Mouse (Mus musculus) macrophage (primary cell): Measurements from ENCODE around the gene Phka2. TPM values are rescaled to one million over a fixed set of nuclear protein-coding genes. Genes with fewer than 3 reads are reported as not detected.

Source experiments
- H3K27ac ChIP-seq: fragments of 350-480 bp; formaldehyde crosslinking; 2 replicates; pipeline ENCODE4 v1.9.0; 2021
- H3K36me3 ChIP-seq: fragments of 350-480 bp; formaldehyde crosslinking; 2 replicates; pipeline ENCODE4 v1.9.0; 2021; ENCODE audit errors: inconsistent target
- H3K4me3 ChIP-seq: fragments of 350-480 bp; formaldehyde crosslinking; 2 replicates; pipeline ENCODE4 v1.9.0; 2021; ENCODE audit errors: inconsistent target
- H3K79me2 ChIP-seq: fragments of 350-480 bp; formaldehyde crosslinking; 2 replicates; pipeline ENCODE4 v1.9.0; 2021; ENCODE audit errors: inconsistent target
- whole genome bisulfite sequencing: methylation state at CpG from one replicate; pipeline ENCODE4 v1.1.7; 2026; ENCODE audit warnings: inconsistent platforms; ENCODE audit not compliant: missing documents; 5-methylcytosine and 5-hydroxymethylcytosine counted together
- polyA plus RNA-seq: library from polyadenylated mRNA; stranded (reverse); fragments of 250-400 nt; gene quantifications from 3 replicates; pipeline ENCODE4 v1.2.4, GENCODE M21; 2018; ENCODE audit warnings: inconsistent platforms

Phka2 gene
- polyA plus RNA-seq, 1 experiment from 2014 or later, result 34.3 TPM

DNA sequence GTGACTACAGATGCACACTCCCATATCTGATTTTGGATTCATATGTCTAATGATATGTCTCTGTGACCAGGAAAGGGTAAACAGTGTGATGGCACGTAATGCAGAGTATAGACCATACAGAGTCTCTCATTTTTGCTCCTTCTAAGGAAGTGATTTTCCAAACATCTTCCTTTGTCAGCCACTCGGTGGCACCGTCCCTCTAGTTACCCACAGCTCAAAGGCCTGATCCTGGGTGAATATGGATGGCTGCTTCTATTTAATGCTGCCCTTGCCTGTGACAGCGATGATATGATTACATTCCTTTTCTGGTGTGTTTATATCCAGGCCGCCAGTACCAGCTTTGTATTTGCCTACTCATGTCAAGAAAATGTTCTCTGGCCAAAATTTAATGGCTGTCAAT, 81.6 kb downstream of the Phka2 start:
- Histone ChIP-seq H3K4me3 (no peak overlapping the region), H3K79me2 (no peaks in the 10 kb centered on the region), H3K27ac (no peak overlapping the region), H3K36me3 (0 out of 2 replicates have a peak, but pooled peaks cover 5% of the 10 kb centered on the region)
- WGBS, result 96% methylated on average over 5 of the region's 5 CpGs

DNA sequence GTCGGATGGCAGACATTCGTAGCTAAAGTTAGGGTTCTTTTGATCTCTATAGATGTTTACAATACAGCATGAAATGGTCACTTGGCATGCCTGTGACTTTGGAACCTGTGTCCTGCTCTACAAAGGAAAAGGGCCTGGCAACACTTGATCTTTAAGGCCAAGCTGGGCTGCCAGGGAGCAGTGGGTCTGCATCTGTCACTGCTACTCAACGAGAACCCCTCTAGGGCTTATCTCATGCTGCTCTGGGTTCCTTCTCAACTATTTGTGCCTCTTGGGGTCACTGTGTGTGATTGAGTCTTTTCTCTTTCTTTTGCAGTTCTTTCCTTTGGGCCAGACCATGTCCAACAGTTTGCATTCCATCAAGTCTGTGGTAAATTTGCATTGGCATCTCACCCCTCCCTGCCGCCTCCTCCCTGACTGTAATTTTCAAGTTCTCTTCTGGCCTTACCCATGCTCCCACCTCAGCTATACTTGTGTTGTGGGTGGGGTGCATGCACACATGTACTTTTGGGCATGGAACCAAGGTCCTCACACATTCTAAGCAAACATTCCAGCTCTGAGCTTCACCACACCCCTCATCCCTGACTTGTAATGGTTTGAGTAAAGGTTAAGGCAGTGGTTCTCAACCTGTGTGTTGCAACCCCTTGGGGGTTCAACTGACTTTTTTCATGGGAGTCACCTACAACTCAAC, 82.3 kb downstream of the Phka2 start:
- Histone ChIP-seq H3K79me2 (no peaks in the 10 kb centered on the region), H3K27ac (no peak overlapping the region), H3K36me3 (0 out of 2 replicates have a peak, but pooled peaks cover 5% of the 10 kb centered on the region), H3K4me3 (no peak overlapping the region)
- 92% methylated on average over 4 of the region's 4 CpGs for WGBS

DNA sequence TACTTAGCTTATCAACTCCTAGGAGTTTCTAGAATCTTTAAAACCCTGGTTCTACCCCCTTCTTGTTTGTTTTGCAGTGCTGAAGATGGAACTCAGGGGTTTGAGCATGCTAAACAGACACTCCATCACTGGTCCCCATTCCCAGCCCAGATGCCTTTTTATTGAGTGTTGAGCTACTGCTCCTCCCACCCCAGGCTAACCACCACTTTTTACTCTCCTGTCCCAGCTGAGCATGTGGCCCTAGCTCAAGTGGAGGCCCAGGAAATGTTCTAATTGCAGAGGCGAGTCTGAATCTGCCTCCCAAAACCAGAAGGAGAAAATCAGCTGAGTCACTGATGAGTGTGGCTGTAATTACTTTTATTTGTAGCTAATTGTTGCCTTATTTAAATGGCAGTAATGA, 83.1 kb downstream of the Phka2 start:
- H3K79me2 ChIP-seq, result no peaks in the 10 kb centered on the region
- H3K4me3 ChIP-seq, result no peak overlapping the region
- no peak overlapping the region for H3K27ac ChIP-seq
- 0 out of 2 replicates have a peak, but pooled peaks cover 5% of the 10 kb centered on the region for H3K36me3 ChIP-seq
- 67% methylated on average over 1 of the region's 1 CpGs for WGBS

DNA sequence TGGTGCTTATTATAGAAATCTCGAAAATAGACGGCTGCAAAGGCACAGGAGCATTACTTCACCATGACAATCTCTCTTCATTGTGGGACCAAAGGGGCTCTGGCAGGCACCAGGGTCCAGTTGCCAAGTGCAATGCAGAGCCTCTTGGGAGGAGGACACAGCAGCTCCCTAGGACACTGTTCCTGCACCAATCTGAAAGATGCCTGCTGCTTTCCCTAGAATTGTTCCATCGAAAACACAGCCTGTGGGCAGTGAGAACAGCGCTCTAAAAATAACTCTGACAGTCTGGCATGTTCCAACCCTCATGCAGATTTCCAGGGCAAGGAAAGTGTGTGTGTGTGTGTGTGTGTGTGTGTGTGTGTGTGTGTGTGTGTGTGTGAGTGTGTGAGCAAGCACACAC, 86.6 kb downstream of the Phka2 start:
- no peak overlapping the region for H3K27ac ChIP-seq
- no peaks in the 10 kb centered on the region for H3K36me3 ChIP-seq

GRCm38 (mm10) chrX:160590147-160590546, 88.2 kb downstream of the Phka2 start:
- no peaks in the 10 kb centered on the region for H3K79me2 ChIP-seq
- H3K36me3 ChIP-seq, result no peaks in the 10 kb centered on the region
- 99% methylated on average over 7 of the region's 7 CpGs for WGBS
- H3K27ac ChIP-seq, result no peak overlapping the region
- H3K4me3 ChIP-seq, result no peak overlapping the region

More for the DNA sequence above, 86.6 kb downstream of the Phka2 start:
- Histone ChIP-seq H3K79me2 (no peaks in the 10 kb centered on the region), H3K4me3 (no peak overlapping the region)
- 83% methylated on average over 4 of the region's 4 CpGs for WGBS

- H3K27ac ChIP-seq, result no peak overlapping the region
- H3K4me3 ChIP-seq, result no peak overlapping the region
- whole genome bisulfite sequencing, result 98% methylated on average over 6 of the region's 6 CpGs
- H3K36me3 ChIP-seq, result no peaks in the 10 kb centered on the region
- no peaks in the 10 kb centered on the region for H3K79me2 ChIP-seq
These were observed 91.0 kb downstream of the Phka2 start for GRCm38 (mm10) chrX:160592933-160593332.

GRCm38 (mm10) chrX:160598055-160598454, 96.1 kb downstream of the Phka2 start:
- 88% methylated on average over 2 of the region's 2 CpGs for WGBS

GRCm38 (mm10) chrX:160598562-160599458, 96.8 kb downstream of the Phka2 start:
- H3K79me2 ChIP-seq, result no peaks in the 10 kb centered on the region
- no peaks in the 10 kb centered on the region for H3K36me3 ChIP-seq
- WGBS, result 78% methylated on average over 3 of the region's 3 CpGs
- no peak overlapping the region for H3K4me3 ChIP-seq
- no peak overlapping the region for H3K27ac ChIP-seq

More at GRCm38 (mm10) chrX:160598055-160598454, 96.1 kb downstream of the Phka2 start:
- H3K79me2 ChIP-seq, result no peaks in the 10 kb centered on the region
- H3K27ac ChIP-seq, result no peak overlapping the region
- no peak overlapping the region for H3K4me3 ChIP-seq
- no peaks in the 10 kb centered on the region for H3K36me3 ChIP-seq

DNA sequence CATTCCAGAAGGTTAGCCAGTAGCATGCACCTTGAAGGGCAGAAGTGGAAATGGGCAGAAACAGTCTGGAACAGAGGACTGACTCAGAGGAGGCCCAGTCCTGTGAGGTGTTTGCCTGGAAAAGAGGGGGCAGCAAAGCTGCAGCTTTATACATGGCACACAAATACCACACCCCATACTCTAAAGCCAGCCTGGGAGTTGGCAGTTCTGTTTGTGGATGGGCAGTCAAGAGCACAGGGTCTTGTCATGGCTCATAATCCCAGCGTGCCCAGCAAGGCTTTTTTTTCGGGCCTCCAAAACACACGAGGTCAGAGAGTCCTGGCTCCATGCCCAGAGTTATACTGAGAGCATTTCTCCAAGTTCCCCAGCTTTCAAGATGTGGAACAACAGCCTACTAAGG, 99.1 kb downstream of the Phka2 start:
- Histone ChIP-seq H3K79me2 (no peaks in the 10 kb centered on the region), H3K27ac (no peak overlapping the region), H3K4me3 (no peak overlapping the region), H3K36me3 (no peaks in the 10 kb centered on the region)
- 21% methylated on average over 3 of the region's 3 CpGs for WGBS

DNA sequence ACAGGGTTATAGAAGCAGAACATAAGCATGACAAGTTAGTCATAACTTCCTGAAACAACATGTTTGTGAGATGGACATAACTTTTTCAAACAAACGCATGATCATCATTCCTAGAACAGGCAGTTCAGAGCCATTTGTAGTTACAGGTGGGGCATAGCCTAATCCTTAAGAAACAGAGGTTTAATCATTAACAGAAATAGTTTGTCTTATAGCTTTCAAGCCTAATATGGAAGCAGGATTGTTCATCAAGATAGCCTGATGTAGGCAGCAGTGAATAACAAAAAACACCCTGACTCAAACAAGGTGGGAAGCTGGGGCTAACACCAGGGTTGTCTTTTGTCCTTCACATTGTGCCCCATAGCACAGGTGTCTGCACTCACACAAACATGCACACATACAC, 100.8 kb downstream of the Phka2 start:
- 81% methylated on average over 1 of the region's 1 CpGs for WGBS
- Histone ChIP-seq H3K4me3 (no peak overlapping the region), H3K27ac (no peak overlapping the region), H3K79me2 (no peaks in the 10 kb centered on the region), H3K36me3 (no peaks in the 10 kb centered on the region)

- H3K36me3 ChIP-seq, result no peaks in the 10 kb centered on the region
- 75% methylated on average over 2 of the region's 2 CpGs for WGBS
These were observed 101.3 kb downstream of the Phka2 start for GRCm38 (mm10) chrX:160603316-160603715.

DNA sequence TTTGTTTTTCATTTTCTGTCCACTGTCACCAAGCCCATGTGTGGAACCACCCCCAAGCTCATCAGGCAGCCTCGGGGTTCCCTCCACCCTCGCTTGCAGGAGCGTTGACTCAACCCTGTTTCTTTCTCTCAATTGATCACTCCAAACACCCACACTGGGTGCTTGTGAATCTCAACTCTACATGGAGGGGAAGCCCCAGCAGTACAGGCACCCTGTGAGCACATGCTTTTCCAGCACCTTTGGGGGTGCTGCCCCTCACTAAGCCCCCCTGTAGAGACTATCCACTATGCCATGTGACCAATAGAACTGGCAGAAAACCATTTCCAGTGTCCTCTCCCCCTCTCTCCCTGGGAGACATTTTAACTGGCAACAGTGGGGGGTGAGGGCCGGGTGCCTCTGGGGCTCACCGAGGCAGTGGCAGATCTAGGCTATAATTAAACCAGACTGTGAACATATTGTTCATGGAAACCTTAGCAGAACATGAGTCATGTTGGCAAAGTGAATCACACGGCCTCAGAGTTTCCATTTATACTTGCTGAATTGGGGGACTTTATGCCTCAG, 102.1 kb downstream of the Phka2 start:
- no peak overlapping the region for H3K27ac ChIP-seq
- H3K4me3 ChIP-seq, result no peak overlapping the region
- 40% methylated on average over 6 of the region's 6 CpGs for WGBS
- H3K79me2 ChIP-seq, result no peaks in the 10 kb centered on the region
- H3K36me3 ChIP-seq, result no peaks in the 10 kb centered on the region

More at GRCm38 (mm10) chrX:160603316-160603715, 101.3 kb downstream of the Phka2 start:
- Histone ChIP-seq H3K4me3 (no peak overlapping the region), H3K27ac (no peak overlapping the region), H3K79me2 (no peaks in the 10 kb centered on the region)

GRCm38 (mm10) chrX:160609849-160610248, 107.9 kb downstream of the Phka2 start:
- Histone ChIP-seq H3K27ac (no peak overlapping the region), H3K79me2 (no peaks in the 10 kb centered on the region), H3K36me3 (no peaks in the 10 kb centered on the region), H3K4me3 (no peak overlapping the region)
- WGBS, result 49% methylated on average over 3 of the region's 3 CpGs

- Histone ChIP-seq H3K79me2 (no peaks in the 10 kb centered on the region), H3K27ac (no peak overlapping the region), H3K4me3 (no peak overlapping the region), H3K36me3 (no peaks in the 10 kb centered on the region)
- 92% methylated on average over 2 of the region's 2 CpGs for WGBS
These were observed 108.5 kb downstream of the Phka2 start for GRCm38 (mm10) chrX:160610482-160610881.
